Mouse (Mus musculus) stomach, embryonic 16.5 days (tissue): Measurements from ENCODE around the gene Zfp84. TPM values are rescaled to one million over a fixed set of nuclear protein-coding genes. Genes with fewer than 3 reads are reported as not detected.

ENCODE experiments used
- microRNA counts: library from miRNA; unstranded; fragments of <30 nt; microRNA quantifications from one replicate; lab custom pipeline; 2016
- microRNA-seq: library from miRNA; unstranded; fragments of <30 nt; microRNA quantifications from one replicate; pipeline ENCODE4, GENCODE M21; 2016
- polyA plus RNA-seq: library from polyadenylated mRNA; unstranded; fragments of >200 nt; fragmentation: Nextera tagmentation; extraction: Ambion mirVana; gene quantifications from 2 replicates; pipeline ENCODE4 v1.2.1, GENCODE M21; 2015

The Zfp84 gene
- polyA plus RNA-seq, 1 experiment from 2014 or later = 11.8 TPM

MicroRNAs within 50 kb of the gene (microRNA counts, 519-probe panel; counts per million panel counts)
- 1,565 counts per million, percentile 20 among the panel's probes with 10 or more counts for microRNA mmu-miR-1964 (lab: Ali Mortazavi, UCI)

Small RNAs within 50 kb of the gene (microRNA-seq; reads per million reads assigned to microRNA genes)
- 4.0 reads per million, percentile 22 among the genes with 10 or more reads in this experiment for gene Mir1964

Other genes with a start within 250 kb of the Zfp84 start
- 18.4 and 22.2 TPM in 2 replicates for gene Sipa1l3, start 249.9 kb upstream of the Zfp84 start, polyA plus RNA-seq
- gene Catsperg2, start 41.5 kb upstream of the Zfp84 start, polyA plus RNA-seq = 0.14 TPM in 1 of 2 replicates, not detected in the other
- 5.1 and 5.4 TPM in 2 replicates for gene Zfp30, start 15.4 kb downstream of the Zfp84 start, polyA plus RNA-seq
- gene Zfp790, start 47.6 kb downstream of the Zfp84 start, polyA plus RNA-seq = 13.0 and 13.4 TPM in 2 replicates
- gene Zfp940, start 85.1 kb downstream of the Zfp84 start, polyA plus RNA-seq = 4.7 and 4.9 TPM in 2 replicates
- 6.1 and 7.1 TPM in 2 replicates for gene Zfp420, start 91.4 kb downstream of the Zfp84 start, polyA plus RNA-seq
- gene Zfp27, start 138.0 kb downstream of the Zfp84 start, polyA plus RNA-seq = 8.4 and 10.2 TPM in 2 replicates
- gene Zfp383, start 139.7 kb downstream of the Zfp84 start, polyA plus RNA-seq = 4.0 and 4.2 TPM in 2 replicates
- gene Zfp74, start 185.5 kb downstream of the Zfp84 start, polyA plus RNA-seq = 8.1 and 8.8 TPM in 2 replicates
- gene Zfp568, start 215.4 kb downstream of the Zfp84 start, polyA plus RNA-seq = 14.0 and 14.9 TPM in 2 replicates